Mouse (Mus musculus) brain, adult 2 months (tissue): Measurements from ENCODE around the gene Cox4i2.

Source experiments
- DNase-seq: peaks from one replicate; pipeline ENCODE4 v3.0.0; 2011; ENCODE audit warnings: low read depth, low spot score

The Cox4i2 gene

DNA sequence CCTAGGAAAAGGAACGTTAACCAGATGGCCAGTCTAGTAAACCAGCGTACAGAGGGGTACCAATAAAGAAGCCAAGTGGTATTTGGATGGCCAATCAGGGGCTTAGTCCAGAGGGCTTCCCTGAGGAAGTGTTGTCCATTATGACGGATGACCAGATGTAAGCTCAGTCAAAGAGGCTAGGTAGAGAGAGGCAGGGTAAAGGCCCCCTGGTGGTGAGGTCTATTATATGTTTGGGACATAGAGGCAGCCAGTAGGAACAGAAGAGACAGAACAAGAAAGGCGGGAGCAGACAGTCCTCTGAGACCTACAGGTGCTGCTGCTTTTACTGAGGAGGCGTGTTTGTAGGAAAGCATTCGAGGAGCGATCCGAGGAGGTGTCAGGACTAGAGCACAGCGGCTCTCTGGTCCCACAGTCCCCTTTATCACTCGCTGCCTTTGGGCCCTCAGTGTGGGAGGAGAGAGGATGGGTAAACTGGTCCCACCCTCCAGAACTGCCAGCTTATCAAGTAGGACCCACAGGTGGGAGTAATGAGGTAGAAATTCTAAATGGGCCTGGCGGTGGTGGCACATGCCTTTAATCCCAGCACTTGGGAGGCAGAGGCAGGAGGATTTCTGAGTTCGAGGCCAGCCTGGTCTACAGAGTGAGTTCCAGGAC is 13.8 kb downstream of the Cox4i2 start:
- peak; percentile 57 for DNase-seq

DNA sequence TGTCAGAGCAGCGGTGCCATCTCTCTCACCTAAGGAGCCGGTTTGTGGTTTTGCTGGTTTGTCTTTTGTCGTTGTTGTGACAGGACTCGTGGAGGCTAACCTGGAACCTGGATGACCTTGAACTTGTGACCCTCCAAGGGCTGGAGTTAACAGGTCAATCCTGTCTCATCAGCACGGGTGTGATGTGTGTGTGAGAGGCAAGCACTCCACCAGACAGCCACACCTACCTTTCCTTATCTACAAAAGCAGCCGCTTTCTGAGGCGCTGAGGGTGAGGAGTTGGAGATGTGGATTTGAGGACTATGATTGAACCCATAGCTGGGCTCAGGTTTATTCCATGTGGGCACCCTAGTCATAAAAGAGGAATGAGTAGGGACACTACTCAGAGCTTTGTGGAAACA is 15.7 kb downstream of the Cox4i2 start:
- DNase-seq = no peak

DNA sequence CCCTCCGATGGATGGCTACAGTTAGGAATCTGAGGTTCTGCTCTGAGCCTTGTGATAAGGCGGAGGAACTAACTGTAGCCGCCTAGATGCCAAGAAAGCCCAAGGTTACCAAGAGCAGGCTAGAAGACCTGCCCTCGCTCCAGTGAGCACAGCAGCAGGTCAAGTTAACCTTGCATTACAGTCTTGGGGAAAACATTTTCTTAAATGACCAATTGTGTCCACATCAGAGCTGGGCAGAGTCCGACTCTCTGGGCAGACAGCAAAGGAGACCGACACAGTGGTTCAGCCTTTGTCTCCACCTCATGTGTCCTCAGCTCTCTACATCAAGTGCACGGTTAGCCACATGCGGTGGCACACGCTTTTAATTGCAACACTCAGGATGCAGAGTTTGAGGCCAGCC is 17.6 kb downstream of the Cox4i2 start:
- DNase-seq = no peak

DNA sequence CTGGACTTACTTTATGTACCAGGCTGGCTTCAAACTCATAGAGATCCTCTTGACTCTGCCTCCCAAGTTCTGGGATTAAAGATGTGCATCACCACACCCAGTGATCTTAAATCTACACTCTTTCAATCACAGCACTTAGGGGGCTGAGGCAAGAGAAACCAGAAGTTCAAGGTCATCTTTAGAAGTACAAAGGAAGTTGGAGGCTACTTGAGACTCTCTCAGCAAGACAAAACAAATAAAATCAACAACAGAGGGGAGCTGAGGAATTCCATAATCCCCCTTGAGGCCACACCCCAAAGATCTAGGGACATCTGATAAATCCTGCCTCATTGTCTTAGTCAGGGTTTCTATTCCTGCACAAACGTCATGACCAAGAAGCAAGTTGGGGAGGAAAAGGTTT is 18.3 kb downstream of the Cox4i2 start:
- DNase-seq = no peak

DNA sequence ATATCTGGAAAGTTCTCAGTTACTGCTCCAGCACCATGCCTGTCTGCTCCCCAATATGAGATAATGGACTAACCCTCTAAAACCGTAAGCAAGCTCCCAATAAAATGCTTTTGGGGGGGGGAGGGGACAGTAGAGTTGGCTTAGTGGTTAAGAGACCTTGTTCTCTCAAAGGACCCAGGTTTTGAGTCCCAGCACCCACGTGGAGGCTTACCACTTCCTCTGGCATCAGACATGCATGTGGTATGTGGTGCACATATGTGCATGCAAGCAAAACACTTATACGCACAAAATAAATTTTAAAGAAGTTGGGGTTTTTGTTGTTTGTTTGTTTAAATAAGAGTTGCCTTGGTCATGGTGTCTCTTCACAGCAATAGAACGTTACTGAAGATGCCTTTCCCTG is 21.4 kb downstream of the Cox4i2 start:
- no peak for DNase-seq

DNA sequence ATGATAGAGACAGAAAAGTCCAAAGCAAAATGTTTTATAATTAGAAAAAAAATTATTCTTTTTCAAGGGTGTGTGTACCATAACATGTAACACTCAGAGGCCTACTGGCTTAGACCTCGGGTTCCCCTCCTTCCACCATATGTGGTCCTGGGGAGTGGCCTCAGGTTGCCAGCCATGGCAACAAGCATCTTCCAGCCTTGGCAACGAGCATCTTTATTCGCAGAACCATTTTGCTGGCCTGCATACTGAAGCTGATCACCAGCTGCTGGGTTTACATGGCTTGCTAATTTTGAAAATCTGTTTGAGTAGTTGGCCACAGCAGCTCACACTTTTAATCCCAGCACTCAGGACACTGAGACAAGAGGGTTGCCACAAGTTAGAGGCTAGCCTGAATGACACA is 22.0 kb downstream of the Cox4i2 start:
- peak; percentile 61 for DNase-seq

DNA sequence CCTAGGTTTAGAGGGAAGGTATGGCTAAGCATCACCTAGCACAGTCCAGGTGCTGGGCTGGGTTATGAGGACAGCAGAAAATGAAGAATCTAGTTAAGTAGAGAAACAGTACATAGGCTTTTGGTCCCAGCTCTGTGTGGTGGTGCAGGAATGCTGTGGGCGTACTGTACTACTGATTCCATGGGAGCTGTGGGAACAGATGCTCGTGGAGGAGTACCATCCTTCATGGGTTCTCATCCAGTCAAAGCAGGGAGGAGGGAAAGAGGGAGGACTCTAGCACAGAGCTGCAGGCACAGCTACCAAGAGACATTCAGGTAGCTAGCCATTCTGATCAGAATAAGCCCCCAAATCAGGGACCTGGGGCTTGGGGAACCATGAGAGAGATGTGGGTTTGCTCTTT is 22.5 kb downstream of the Cox4i2 start:
- peak; percentile 92 for DNase-seq

DNA sequence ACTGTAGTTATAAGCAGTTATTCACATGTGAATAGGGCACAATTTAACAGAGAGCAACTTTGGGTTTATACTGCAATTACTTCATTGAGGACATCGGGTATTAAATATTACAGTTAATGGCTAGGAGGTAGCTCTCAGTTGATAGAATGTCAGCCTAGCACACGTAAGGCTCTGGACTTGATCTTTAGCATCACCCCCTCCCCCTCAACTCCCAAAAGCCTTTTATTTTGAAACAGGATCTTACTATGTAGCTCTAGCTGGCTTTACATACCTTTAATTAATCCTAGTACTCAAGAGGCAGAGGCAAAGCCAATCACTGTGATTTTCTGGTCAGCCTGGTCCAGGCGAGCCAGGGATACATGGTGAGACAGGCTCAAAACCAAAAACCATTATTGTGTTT is 23.1 kb downstream of the Cox4i2 start:
- DNase-seq = no peak

DNA sequence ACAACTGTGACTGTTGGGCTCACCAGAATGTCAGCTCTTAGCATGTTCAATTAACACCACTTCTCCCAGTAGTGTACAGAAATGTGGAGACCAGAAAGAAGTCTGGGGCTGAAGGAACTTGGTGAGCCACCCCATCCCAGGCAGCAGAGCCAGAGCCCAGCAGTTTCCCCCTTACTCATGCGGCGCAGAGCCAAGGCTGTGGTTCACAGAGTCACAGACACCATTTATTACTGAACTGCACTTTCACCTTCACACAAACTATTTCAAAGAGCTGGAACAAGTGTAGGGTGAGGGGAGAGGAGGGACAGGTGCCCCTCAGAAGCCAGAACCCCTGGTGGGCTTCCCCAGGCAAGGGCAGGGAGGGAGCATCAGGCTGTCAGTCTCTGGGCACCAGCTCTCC is 26.5 kb downstream of the Cox4i2 start:
- DNase-seq = no peak

DNA sequence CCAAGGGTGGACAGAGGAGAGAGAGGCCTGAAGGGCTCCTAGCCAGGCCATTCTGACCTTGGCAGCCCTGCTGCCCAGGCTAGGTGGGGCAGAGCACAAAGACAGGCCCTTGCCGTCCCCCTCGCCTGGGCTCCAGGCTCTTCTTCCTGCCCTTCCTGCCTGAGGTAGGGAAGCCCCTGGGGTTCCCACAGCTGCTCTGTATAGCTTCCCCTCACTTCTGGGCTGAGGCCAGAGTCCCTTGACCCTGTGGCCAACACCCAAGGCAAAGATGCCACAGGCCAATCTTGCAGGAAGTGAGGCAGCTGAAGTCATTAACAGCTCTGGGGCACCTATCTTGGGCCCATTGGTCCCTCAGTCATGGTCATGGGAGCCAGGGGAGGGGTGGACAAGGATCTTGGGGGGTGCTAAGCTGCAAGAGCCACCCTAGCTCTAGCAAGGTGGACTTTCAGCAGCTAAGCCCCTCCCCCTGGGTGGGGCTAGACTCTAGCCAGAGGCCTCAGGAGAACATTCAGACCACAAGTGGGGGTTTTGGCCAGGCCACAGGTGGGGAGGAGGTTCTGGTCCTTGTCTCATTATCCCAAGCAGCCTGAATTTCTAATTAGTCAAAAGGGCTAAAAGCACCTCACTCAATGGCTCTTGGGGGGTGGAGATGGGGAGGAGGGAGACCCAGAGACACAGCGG is 27.2 kb downstream of the Cox4i2 start:
- DNase-seq = no peak

DNA sequence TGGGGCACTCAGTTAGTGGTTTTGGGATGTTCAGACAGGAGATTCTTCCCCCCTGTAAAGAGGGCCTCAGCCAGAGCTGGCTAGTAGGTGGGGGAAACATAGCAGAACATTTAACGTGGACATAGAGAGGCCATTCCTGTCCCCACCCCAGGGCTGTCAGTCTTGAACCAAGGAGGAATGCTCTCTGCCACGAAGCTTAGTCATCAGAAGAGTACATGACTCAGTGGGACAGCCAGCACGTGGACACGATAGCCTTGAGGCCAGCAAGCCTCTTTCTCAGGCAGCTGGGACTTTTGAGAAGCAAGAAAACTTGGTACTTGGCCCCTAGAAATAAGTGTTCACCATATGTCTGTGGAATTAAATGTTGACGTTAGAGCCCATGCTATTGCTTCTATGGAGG is 28.7 kb downstream of the Cox4i2 start:
- DNase-seq = no peak

DNA sequence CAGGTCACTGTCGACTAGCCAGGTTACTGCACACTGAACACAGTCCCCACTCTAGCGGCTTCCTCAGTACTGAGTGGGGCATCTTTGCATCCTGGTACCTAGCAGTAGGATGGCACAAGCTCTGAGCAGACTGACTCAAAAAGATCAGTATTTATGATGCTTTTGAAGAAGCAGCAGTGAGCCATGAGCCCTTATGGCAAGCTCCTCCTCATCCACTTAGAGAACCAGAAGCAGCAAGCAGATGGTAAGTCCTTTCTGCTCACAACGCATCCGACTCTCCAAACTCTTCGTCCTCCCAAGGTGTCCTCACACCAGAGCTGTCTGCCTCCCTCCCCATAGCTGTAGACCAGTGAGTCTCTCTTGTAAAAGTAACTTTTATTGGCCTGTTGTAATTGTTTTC is 29.3 kb downstream of the Cox4i2 start:
- peak; percentile 62 for DNase-seq

DNA sequence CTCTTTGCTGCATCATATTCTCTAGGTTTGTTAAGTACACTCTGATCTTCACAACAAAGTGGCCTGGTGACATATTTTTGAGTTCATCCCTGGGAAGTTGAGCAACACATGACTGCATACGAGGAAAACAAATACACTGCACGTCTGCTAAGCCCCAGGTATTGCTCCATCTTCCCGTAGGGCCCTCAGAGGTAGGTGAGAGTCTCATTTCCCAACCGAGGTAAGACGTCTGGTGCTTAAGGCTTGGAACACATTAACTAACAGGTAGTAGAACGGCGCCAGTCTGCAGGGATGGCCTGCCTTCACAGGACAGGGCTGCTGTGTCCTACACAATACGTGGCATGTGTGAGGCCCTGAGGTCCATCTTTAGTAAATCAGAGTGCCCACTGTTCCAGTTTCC is 30.7 kb downstream of the Cox4i2 start:
- DNase-seq = no peak

DNA sequence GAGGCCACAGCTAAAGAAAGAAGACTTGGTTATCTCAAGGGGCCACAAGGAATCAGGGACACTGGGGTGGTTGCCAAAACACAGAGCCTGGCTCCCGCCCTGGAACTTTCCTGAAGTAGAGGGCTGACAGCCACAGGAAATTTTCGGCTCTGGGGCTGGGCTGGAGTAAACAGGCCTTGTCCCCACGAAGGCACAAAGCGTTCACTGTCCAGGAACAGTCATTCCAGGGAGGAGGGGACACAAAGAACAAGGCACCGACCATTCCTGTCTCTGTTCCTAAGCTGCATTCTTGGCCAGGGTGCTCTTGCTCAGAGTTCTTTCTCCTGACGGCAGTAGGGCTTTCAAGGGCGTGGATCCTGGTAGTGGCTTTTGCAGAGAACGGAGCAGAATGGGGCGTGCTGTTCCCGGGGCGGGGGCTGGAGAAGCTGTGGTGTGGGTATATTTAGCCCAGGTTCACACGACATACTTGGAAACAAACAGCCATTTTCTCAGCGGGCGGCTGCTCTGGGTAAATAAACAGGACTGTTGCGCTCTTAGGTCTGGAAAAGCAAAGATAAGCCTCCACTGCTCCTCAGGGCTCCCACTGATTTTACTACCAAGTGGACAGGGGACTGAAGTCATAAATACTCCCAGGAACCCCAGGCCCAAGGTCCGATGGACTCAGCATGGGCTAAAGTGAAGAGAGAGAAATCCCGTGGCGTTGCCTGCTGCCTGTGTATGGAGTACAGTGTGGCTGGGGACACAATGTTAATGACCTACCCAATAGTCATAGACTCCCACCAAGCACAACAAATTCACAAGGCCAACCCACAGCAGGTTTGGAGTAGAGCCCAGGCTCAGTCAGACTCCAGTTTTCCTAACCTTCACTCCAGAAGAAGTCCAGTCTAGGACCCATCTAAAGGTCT is 31.7 kb downstream of the Cox4i2 start:
- DNase-seq = peak; percentile 94

DNA sequence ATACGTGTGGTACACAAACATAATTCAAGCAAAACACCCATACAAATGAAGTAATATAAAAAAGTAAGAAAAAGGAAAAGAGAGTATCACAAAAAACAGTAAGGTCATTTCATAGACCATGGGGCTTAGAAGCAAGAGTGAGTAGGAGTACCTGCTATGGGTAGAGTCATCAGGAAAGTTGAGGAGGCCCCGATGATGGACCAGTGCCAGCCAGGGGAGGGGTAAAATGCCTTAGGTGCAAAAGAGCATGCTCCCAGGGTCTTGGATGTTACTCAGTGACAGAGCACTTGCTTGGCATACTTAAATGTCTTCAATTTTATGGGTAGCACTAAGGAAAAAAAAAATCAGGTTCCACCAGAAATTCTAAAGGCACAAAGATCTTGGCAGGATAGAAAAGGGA is 33.2 kb downstream of the Cox4i2 start:
- DNase-seq = no peak

DNA sequence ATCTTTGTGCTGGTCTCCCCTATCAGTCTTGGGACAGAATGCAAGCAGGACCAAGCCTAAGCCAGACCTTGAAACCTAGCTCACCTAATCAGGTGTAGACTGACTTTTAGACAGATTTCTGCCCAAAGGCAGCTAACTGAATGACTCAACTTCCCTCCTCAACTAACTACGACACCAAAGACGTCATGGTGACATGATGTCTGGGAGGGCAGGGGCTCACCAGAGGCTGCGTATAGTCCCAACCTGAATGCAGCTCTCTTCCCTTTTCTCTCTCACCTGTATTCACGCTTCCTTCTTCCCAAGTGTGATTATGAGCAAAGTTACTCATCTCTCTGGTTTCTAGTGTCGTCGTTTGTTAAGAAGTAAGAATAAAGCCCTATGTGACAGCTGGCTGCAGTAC is 33.6 kb downstream of the Cox4i2 start:
- no peak for DNase-seq

DNA sequence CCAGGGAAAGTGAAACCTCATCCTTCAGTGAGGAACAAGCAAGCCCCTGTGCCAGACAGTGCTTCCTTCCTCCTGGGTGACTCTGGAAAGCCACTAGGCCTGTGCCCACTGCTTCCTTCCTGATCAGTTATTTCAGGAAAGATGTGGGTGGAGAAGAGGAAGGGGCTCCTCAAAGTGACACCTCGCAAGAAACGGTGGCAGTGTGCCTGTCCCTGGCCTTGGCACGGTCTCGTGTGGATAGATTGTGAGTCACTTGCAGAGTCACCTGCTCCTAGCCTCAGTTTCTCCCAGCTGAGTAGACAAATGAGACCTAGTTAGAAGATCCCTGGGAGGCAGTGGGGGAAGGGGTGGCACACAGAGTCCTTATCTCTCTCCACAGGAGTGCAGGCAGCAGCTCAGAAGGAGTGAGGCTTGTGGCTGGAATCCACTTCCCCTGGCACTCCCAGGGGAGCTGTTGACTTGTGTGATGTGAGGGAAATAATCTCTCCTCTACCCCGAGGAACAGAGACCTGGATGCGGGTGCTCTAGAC is 35.0 kb downstream of the Cox4i2 start:
- peak; percentile 71 for DNase-seq

DNA sequence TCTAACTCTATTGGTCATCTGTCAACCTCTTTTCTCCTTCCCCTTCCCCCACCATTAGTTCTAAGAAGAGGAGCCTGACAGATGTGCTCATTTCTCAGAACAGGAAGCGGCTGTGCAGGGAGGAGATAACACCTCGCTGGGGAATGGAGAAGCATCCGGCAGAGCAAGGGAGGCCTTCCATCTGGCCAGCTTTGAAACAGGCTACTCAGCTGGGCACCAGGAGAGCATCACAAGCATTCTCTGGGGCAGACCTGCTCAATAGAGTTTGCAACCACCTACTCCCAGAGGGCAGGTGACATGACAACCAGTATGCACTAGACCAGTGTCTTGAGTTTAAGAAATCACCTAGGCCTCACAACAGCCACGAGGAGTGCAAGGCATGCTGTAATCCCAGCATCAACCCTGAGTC is 35.6 kb downstream of the Cox4i2 start:
- DNase-seq = peak; percentile 47

DNA sequence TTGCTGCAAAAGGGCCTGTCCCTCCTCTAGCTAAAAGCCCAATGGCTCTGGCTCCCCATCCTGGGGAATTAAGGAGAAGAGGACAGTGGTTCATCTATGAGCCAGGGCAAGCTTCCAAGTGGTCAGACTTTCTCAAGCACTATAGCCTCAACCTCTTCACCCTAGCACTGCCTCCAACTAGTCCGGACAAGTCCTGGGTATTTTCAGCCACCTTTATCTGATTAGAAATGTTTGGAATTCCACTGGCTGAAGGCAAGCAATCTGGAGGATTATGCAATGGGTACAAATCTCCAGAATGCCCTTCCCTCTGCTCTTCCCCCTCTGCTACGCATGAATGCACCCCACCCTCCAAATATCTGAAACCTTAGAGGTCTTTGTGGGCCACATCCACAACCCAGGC is 38.5 kb downstream of the Cox4i2 start:
- no peak for DNase-seq

DNA sequence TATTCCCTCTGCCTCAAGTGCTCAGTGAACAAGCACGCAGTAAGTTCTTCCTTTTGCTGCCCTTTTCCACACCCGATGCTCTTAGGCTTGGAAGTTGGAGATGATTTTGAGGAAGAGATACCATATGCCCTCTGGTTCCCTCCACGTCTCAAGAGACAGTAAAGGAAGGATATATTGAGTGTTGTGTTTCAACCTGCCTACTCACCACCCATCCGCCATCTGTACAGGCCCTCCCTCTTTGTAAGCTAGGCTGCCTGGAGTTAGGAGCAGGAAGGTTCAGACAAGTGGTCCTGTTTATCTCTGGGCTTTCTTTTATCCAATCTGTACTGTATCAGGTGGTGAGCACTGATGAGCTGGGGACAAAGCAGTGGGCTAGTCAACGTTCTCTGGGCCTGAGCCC is 39.4 kb downstream of the Cox4i2 start:
- peak; percentile 79 for DNase-seq

DNA sequence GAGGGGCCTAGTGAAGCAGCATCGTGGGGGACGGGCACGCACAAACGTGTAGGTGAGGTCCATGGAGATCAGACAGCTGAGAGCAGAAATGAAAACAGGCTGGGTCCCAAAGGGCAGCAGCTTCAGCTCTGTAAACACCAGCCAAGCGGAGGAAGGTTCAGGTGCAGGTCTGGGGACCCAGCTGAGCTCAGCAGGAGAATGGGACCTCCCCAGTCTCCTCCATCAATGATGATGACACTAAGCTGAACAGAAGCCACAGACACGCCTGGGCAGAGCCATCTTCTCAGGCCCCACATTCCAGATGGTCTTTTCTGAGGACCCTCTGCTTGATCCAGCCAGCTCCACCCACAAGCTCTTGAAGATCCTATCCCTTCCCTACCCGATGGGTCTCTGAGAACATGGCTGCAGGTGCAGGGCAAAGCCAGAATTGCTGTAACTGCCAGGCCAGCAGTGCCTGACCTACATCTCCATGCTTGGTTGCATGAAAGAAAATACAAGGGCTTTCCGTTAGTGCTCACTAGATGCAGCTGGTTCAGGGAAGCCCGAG is 40.4 kb downstream of the Cox4i2 start:
- DNase-seq = peak; percentile 50

DNA sequence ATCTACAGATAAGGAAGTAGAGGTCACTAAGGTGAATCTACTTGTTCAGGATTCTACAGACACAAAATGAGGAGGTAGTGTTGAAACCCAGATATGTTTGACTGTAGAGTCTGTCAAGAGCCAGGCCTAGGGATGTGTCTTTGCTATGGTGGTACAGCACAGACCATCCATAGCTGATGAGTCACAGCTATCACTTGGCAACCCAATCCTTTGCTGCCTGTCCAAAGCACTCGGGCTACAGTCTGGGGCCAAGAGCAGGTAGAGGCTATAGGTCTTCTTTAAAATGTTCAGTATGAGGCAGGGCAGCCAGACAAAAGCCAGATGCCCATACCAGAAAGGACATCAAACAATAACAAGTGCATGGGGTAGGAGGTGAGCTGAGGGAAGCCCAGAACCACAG is 43.6 kb downstream of the Cox4i2 start:
- DNase-seq = peak; percentile 57
